Mouse (Mus musculus): ENCODE data around the gene Slc16a6.

The Slc16a6 gene

GRCm38 (mm10) chr11:109443468-109444263, 29.7 kb downstream of the Slc16a6 start:
- DNase-seq: no peak

GRCm38 (mm10) chr11:109442166-109442730, 31.1 kb downstream of the Slc16a6 start:
- no peak for DNase-seq

GRCm38 (mm10) chr11:109441119-109441518, 32.3 kb downstream of the Slc16a6 start:
- DNase-seq: no peak

- DNase-seq: no peak
Observed at GRCm38 (mm10) chr11:109440641-109441040, 32.8 kb downstream of the Slc16a6 start.

GRCm38 (mm10) chr11:109439829-109440340, 33.5 kb downstream of the Slc16a6 start:
- peak; percentile 76 for DNase-seq

- DNase-seq: no peak
Observed at GRCm38 (mm10) chr11:109439209-109439608, 34.2 kb downstream of the Slc16a6 start.

- no peak for DNase-seq
Observed at GRCm38 (mm10) chr11:109436889-109437288, 36.5 kb downstream of the Slc16a6 start.

- no peak for DNase-seq
Observed at GRCm38 (mm10) chr11:109434233-109434798, 39.1 kb downstream of the Slc16a6 start.

GRCm38 (mm10) chr11:109427353-109427752, 46.0 kb downstream of the Slc16a6 start:
- no peak for DNase-seq

GRCm38 (mm10) chr11:109426272-109426586, 47.2 kb downstream of the Slc16a6 start:
- no peak for DNase-seq

- DNase-seq: peak; percentile 99
Observed at GRCm38 (mm10) chr11:109425392-109426271, 47.8 kb downstream of the Slc16a6 start, which contains the start of gene Amz2. Amz2 (plus strand) TSS chr11:109425946.

GRCm38 (mm10) chr11:109423294-109423693, 50.1 kb downstream of the Slc16a6 start:
- DNase-seq: no peak

- no peak for DNase-seq
Observed at GRCm38 (mm10) chr11:109422263-109422662, 51.1 kb downstream of the Slc16a6 start.

GRCm38 (mm10) chr11:109421205-109421604, 52.2 kb downstream of the Slc16a6 start:
- DNase-seq: no peak

GRCm38 (mm10) chr11:109420567-109420962, 52.8 kb downstream of the Slc16a6 start:
- DNase-seq: no peak

GRCm38 (mm10) chr11:109419961-109420566, 53.3 kb downstream of the Slc16a6 start:
- DNase-seq: no peak

GRCm38 (mm10) chr11:109419461-109419860, 53.9 kb downstream of the Slc16a6 start:
- DNase-seq: no peak

GRCm38 (mm10) chr11:109417472-109418040, 55.8 kb downstream of the Slc16a6 start:
- no peak for DNase-seq

GRCm38 (mm10) chr11:109416709-109417420, 56.5 kb downstream of the Slc16a6 start:
- no peak for DNase-seq

GRCm38 (mm10) chr11:109414802-109415201, 58.6 kb downstream of the Slc16a6 start:
- no peak for DNase-seq

- no peak for DNase-seq
Observed at GRCm38 (mm10) chr11:109413617-109414016, 59.8 kb downstream of the Slc16a6 start, which contains the start of gene 9930022D16Rik. 9930022D16Rik (plus strand) TSS chr11:109413917.

Measured in kidney, adult 11 months (tissue).